Comparison of ENCODE assay signal across 13 mouse cellular contexts in the genomic region with DNA sequence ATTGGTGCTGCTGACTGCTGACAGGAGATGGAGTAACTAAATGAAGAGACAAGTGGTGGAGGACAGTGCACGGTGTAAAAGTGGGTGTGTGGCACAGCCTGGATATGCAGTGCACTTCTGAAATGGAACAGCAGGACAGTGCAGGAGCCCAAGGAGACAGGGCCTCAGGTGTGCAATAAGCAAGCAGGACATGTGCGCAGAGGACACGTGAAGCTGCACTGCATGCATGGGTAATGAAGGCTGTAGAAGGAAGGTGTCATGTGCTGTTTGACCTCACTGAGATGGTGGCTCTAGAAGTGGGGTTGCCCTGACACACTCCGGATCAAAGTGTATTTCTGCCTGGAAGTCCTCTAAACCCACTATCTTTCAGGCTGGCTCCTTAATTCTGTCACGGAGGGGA. TPM values are rescaled to one million over a fixed set of nuclear protein-coding genes. Genes with fewer than 3 reads are reported as not detected.
DNase-seq lines count a peak whose midpoint lies in the region; ATAC-seq and TF ChIP-seq lines count a peak whose summit lies in the region.
"Had no signal": no experiment of that assay in that cellular context is flagged by ENCODE, and none has a peak within 500 bp of the region (broad histone marks: within the 10 kb centered on the region; RNA-seq: fewer than 3 reads in every experiment).

No protein-coding gene starts in this region.

- intact Hi-C loops in left cerebral cortex, adult 2 months (cut with DNase I) = no loop called here

- H3K4me3 ChIP-seq in left cerebral cortex, adult 2 months = no peak overlapping the region
- H3K4me3 ChIP-seq: forebrain, embryonic 13.5 days had no signal

- peak; percentile 9 for ATAC-seq in activated CD4-positive, CD25-positive, alpha-beta regulatory T cell, adult 4 months
- ATAC-seq: forebrain, embryonic 13.5 days had no signal

- DNase-seq in kidney, adult 11 months = peak; percentile 71
- DNase-seq in kidney, postnatal 14 days = no peak
- peak; percentile 53 to 59 for DNase-seq in B cell, adult 2 months
- peak; percentile 62 to 65 for DNase-seq in kidney, postnatal 36 days
- DNase-seq in layer of hippocampus, postnatal 10 days (ENCODE audit: low spot score in 2 of 2) = no peak
- no peak for DNase-seq in left cerebral cortex, adult 2 months (ENCODE audit: extremely low spot score in 1 of 2, low spot score in 2 of 2)
- DNase-seq in gastrocnemius, adult 8-10 months (ENCODE audit: low spot score in 2 of 2) = no peak
- DNase-seq: adrenal gland, adult 8-10 months; cerebellum, postnatal 14 days; lung, embryonic 14.5 days; spleen, adult 18-20 months had no signal

- no peak for TF ChIP-seq CTCF in left cerebral cortex, adult 2 months (IDR thresholded peaks at IDR 0.05)

- no peak overlapping the region for H3K27ac ChIP-seq in left cerebral cortex, adult 2 months
- H3K27ac ChIP-seq: forebrain, embryonic 13.5 days had no signal

RNA-seq across cellular contexts. Expression of gene Prodh, which starts 15.4 kb away (rescaled TPM):
- polyA plus RNA-seq in activated CD4-positive, CD25-positive, alpha-beta regulatory T cell, adult 4 months (2017; shearing (Covaris generic)) = 1 to 10 TPM; 2.9 to 4.2 TPM
- 10 to 100 TPM; 15.8 to 17.3 TPM for total RNA-seq in layer of hippocampus, postnatal 10 days (2021)
- total RNA-seq in left cerebral cortex, adult 2 months (2021) = 10 to 100 TPM; 38.9 to 40.8 TPM
- total RNA-seq in gastrocnemius, adult 8-10 months (2022) = 10 to 100 TPM in 2 of 4 experiments, 1 to 10 TPM in 2; 7.8 to 16.8 (median 9.7) TPM

RNA-seq across cellular contexts. Expression of gene Dgcr6, which starts 22.0 kb away (rescaled TPM):
- polyA plus RNA-seq in activated CD4-positive, CD25-positive, alpha-beta regulatory T cell, adult 4 months (2017; shearing (Covaris generic)) = 10 to 100 TPM; 15.6 to 19.7 TPM
- total RNA-seq in layer of hippocampus, postnatal 10 days (2021) = 100 to 1,000 TPM in 1 of 2 experiments, 10 to 100 TPM in 1; 87.0 to 112 TPM
- total RNA-seq in left cerebral cortex, adult 2 months (2021) = 10 to 100 TPM; 96.1 to 96.8 TPM
- 10 to 100 TPM; 48.2 to 56.8 (median 51.2) TPM for total RNA-seq in gastrocnemius, adult 8-10 months (2022)

RNA-seq across cellular contexts. Expression of gene Rtn4r, which starts 52.8 kb away (rescaled TPM):
- not detected for polyA plus RNA-seq in activated CD4-positive, CD25-positive, alpha-beta regulatory T cell, adult 4 months (2017; shearing (Covaris generic))
- total RNA-seq in layer of hippocampus, postnatal 10 days (2021) = 10 to 100 TPM; 76.3 to 78.0 TPM
- total RNA-seq in left cerebral cortex, adult 2 months (2021) = 100 to 1,000 TPM; 138 to 147 TPM
- total RNA-seq in gastrocnemius, adult 8-10 months (2022) = under 1 TPM in 1 of 4 experiments, not detected in 3; 0.15 TPM

Comparison
In these comparisons a context has a peak if more than half of its experiments do, and no peak if none do; other contexts are left out.
1. DNase-seq: peak in kidney, adult 11 months (single experiment), B cell, adult 2 months (2 of 2) and kidney, postnatal 36 days (2 of 2); none in kidney, postnatal 14 days (single experiment), layer of hippocampus, postnatal 10 days (0 of 2), left cerebral cortex, adult 2 months (0 of 2) and gastrocnemius, adult 8-10 months (0 of 2).
2. RNA of gene Rtn4r, which starts 52.8 kb away (total RNA-seq): 138 to 147 TPM in left cerebral cortex, adult 2 months and 76.3 to 78.0 TPM in layer of hippocampus, postnatal 10 days; 0.15 TPM in gastrocnemius, adult 8-10 months; every median in the first group is over 10 times any median in the second.